Comparison of ENCODE assay signal across 10 mouse cellular contexts in the genomic region with DNA sequence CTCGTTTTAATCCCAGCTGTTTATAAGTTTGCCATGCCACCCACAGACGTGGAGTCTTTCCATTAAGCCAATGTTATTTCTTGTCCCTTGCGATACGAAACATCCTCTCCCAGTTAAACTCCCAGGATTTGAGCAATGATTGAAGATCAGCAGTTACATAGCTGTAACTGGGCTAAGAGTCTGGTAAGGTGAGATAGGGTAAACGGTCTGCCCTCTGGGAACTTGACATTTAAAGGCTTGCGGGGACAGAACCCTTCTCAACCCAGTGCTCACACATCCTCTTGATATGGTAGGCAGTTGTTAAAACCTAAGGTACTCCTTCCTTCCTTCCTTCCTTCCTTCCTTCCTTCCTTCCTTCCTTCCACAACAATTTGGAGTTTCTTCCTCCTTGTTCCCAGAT.
DNase-seq lines count a peak whose midpoint lies in the region; ATAC-seq and TF ChIP-seq lines count a peak whose summit lies in the region.
"Had no signal": no experiment of that assay in that cellular context is flagged by ENCODE, and none has a peak within 500 bp of the region (broad histone marks: within the 10 kb centered on the region; RNA-seq: fewer than 3 reads in every experiment).

No protein-coding gene starts in this region.

- peak overlapping the region in 1 of 2 experiments; percentile 90; a peak in 3 of 4 replicates for H3K4me3 ChIP-seq in heart, embryonic 14.5 days (ENCODE audit: control insufficient read depth in 1 of 2, insufficient read depth in 1 of 2, low read depth in 1 of 2, low read length in 2 of 2)
- no peak overlapping the region for H3K4me3 ChIP-seq in ES-Bruce4 (ENCODE audit: low read depth, low read length)
- peak overlapping the region; percentile 79 for H3K4me3 ChIP-seq in hindbrain, embryonic 10.5 days
- H3K4me3 ChIP-seq in midbrain, embryonic 10.5 days, result peak overlapping the region; percentile 80

- no peaks in the 10 kb centered on the region for H3K9me3 ChIP-seq in heart, embryonic 14.5 days (ENCODE audit: control insufficient read depth, low read length)
- H3K9me3 ChIP-seq in ES-Bruce4 (replicated peaks; ENCODE audit: control insufficient read depth, insufficient read depth, low read length, poor library complexity, severe bottlenecking), result no peaks in the 10 kb centered on the region
- H3K9me3 ChIP-seq in hindbrain, embryonic 10.5 days, result no peaks in the 10 kb centered on the region
- H3K9me3 ChIP-seq in midbrain, embryonic 10.5 days (replicated peaks), result no peaks in the 10 kb centered on the region

- peaks cover 16 to 49% of the 10 kb centered on the region in 2 experiments for H3K4me1 ChIP-seq in heart, embryonic 14.5 days (ENCODE audit: control insufficient read depth in 2 of 2, insufficient read depth in 2 of 2, low read length in 2 of 2)
- H3K4me1 ChIP-seq in ES-Bruce4 (ENCODE audit: control insufficient read depth, insufficient read depth, low read length), result no peaks in the 10 kb centered on the region
- H3K4me1 ChIP-seq in hindbrain, embryonic 10.5 days (replicated peaks), result peaks cover 38% of the 10 kb centered on the region
- H3K4me1 ChIP-seq in midbrain, embryonic 10.5 days, result peaks cover 43% of the 10 kb centered on the region

- H3K9ac ChIP-seq in heart, embryonic 14.5 days (ENCODE audit: low read length), result peak overlapping the region; percentile 61
- peak overlapping the region; percentile 93; the same call in 1 of the 2 replicates for H3K9ac ChIP-seq in ES-Bruce4 (ENCODE audit: low read depth, poor library complexity, severe bottlenecking)

- intact Hi-C loops in heart, postnatal 25 days (cut with DNase I), result loop anchor here (1.0 to 5.0 kb wide), 3 partner anchors 32 to 439 kb away; no protein-coding TSS in a partner anchor

- no peak for ATAC-seq in heart, embryonic 14.5 days (ENCODE audit: insufficient number of reproducible peaks, insufficient read depth, low FRiP score, low read depth)

- TF ChIP-seq POLR2A in ES-Bruce4 (IDR thresholded peaks at IDR 0.05; ENCODE audit: insufficient read depth, low read length), result no peak

- peak overlapping the region in 1 of 2 experiments; percentile 99; a peak in 2 of 4 replicates for H3K27ac ChIP-seq in heart, embryonic 14.5 days (replicated peaks in 1 of 2; ENCODE audit: control insufficient read depth in 1 of 2, insufficient read depth in 1 of 2, low read depth in 2 of 2, low read length in 2 of 2)
- H3K27ac ChIP-seq in ES-Bruce4 (ENCODE audit: insufficient read depth, low read length), result peak overlapping the region; percentile 80; the same call in 1 of the 2 replicates
- no peak overlapping the region for H3K27ac ChIP-seq in hindbrain, embryonic 10.5 days
- H3K27ac ChIP-seq in midbrain, embryonic 10.5 days (replicated peaks), result no peak overlapping the region

- 47% methylated on average over 6 of the region's 6 CpGs for WGBS in heart, embryonic 14.5 days
- WGBS in hindbrain, embryonic 10.5 days, result 70% methylated on average over 6 of the region's 6 CpGs
- 75% methylated on average over 6 of the region's 6 CpGs for WGBS in midbrain, embryonic 10.5 days

- H3K4me2 ChIP-seq in heart, embryonic 14.5 days (ENCODE audit: low read length), result peak overlapping the region; percentile 91

- TF ChIP-seq EP300 in ES-Bruce4 (IDR thresholded peaks at IDR 0.05; ENCODE audit: insufficient read depth, low read depth, low read length), result no peak

- peaks cover 6% of the 10 kb centered on the region; the same call in 1 of the 2 replicates for H3K36me3 ChIP-seq in heart, embryonic 14.5 days (ENCODE audit: control insufficient read depth, insufficient read depth, low read length)
- H3K36me3 ChIP-seq in ES-Bruce4 (ENCODE audit: control insufficient read depth, insufficient read depth, low read length, poor library complexity, severe bottlenecking), result peaks cover 5% of the 10 kb centered on the region; the same call in 1 of the 2 replicates
- no peaks in the 10 kb centered on the region for H3K36me3 ChIP-seq in hindbrain, embryonic 10.5 days
- 0 out of 2 replicates have a peak, but pooled peaks cover 3% of the 10 kb centered on the region for H3K36me3 ChIP-seq in midbrain, embryonic 10.5 days

- DNase-seq in heart, postnatal 25 days (ENCODE audit: low spot score), result no peak
- DNase-seq in hindbrain, embryonic 10.5 days (ENCODE audit: low spot score), result no peak
- no peak for DNase-seq in midbrain, embryonic 10.5 days (ENCODE audit: low spot score)
- no peak for DNase-seq in embryo, embryonic 10 days (ENCODE audit: low spot score)
- no peak for DNase-seq in Muller cell, postnatal 12 days (ENCODE audit: inconsistent ontology term)
- DNase-seq in adrenal gland, postnatal 36 days, result no peak
- DNase-seq: thymus, postnatal 4 days had no signal

- TF ChIP-seq CTCF in ES-Bruce4 (IDR thresholded peaks at IDR 0.05; ENCODE audit: low read depth, low read length), result no peak

- H3K27me3 ChIP-seq in heart, embryonic 14.5 days (ENCODE audit: control insufficient read depth, insufficient read depth, low read length), result no peaks in the 10 kb centered on the region
- no peaks in the 10 kb centered on the region for H3K27me3 ChIP-seq in ES-Bruce4 (ENCODE audit: control insufficient read depth, insufficient read depth, low read length, poor library complexity, severe bottlenecking)
- H3K27me3 ChIP-seq in hindbrain, embryonic 10.5 days (ENCODE audit: insufficient read depth, poor library complexity, severe bottlenecking), result peaks cover 23% of the 10 kb centered on the region
- H3K27me3 ChIP-seq in midbrain, embryonic 10.5 days (ENCODE audit: low read depth, poor library complexity, severe bottlenecking), result peaks cover 22% of the 10 kb centered on the region
- H3K27me3 ChIP-seq: CH12.LX had no signal
